Mouse (Mus musculus) lung, embryonic 14.5 days (tissue): ENCODE results near the gene Galnt10. TPM values are rescaled to one million over a fixed set of nuclear protein-coding genes. Genes with fewer than 3 reads are reported as not detected.

Experiments
- ATAC-seq: fragments of 200-750 bp; cut with Nextera tagmentation; 2 replicates; pipeline ENCODE4 v1.8.0; 2017; ENCODE audit warnings: mild to moderate bottlenecking, moderate TSS enrichment, moderate library complexity; ENCODE audit not compliant: insufficient read depth
- DNase-seq: peaks from one replicate; pipeline ENCODE4 v3.0.0-alpha.2; 2015
- H3K27ac ChIP-seq: fragments of 300-500 bp; sonication (generic); 2 replicates; pipeline ENCODE4 v1.5.1; 2014; ENCODE audit warnings: low read depth, mild to moderate bottlenecking, moderate library complexity
- H3K27me3 ChIP-seq: fragments of 300-500 bp; sonication (generic); 2 replicates; pipeline ENCODE4 v1.6.1; 2014; ENCODE audit warnings: low read length, control low read depth; ENCODE audit not compliant: insufficient read depth
- H3K36me3 ChIP-seq: fragments of 300-500 bp; sonication (generic); 2 replicates; pipeline ENCODE4 v1.6.1; 2014; ENCODE audit warnings: control low read depth; ENCODE audit not compliant: insufficient read depth
- H3K4me1 ChIP-seq: fragments of 300-500 bp; sonication (generic); 2 replicates; pipeline ENCODE4 v1.6.1; 2014; ENCODE audit warnings: antibody characterized with exemption, control low read depth; ENCODE audit not compliant: insufficient read depth
- H3K4me2 ChIP-seq: fragments of 300-500 bp; sonication (generic); 2 replicates; pipeline ENCODE4 v1.6.1; 2014; ENCODE audit warnings: mild to moderate bottlenecking
- H3K4me3 ChIP-seq: fragments of 300-500 bp; sonication (generic); 2 replicates; pipeline ENCODE4 v1.5.1; 2014; ENCODE audit warnings: low read depth, low read length
- H3K9ac ChIP-seq: fragments of 300-500 bp; sonication (generic); 2 replicates; pipeline ENCODE4 v1.6.1; 2014
- H3K9me3 ChIP-seq: fragments of 300-500 bp; sonication (generic); 2 replicates; pipeline ENCODE4 v1.6.1; 2016; ENCODE audit warnings: low read depth, low read length, control low read depth
- CTCF ChIP-seq: IDR thresholded peaks from 2 replicates; pipeline ENCODE4 v1.5.1; 2016; ENCODE audit warnings: antibody characterized with exemption, low read depth
- WGBS: fragments of 180-500 bp; shearing (Covaris S2); extraction: QIAGEN DNeasy Blood & Tissue Kit; methylation state at CpG from one replicate; pipeline ENCODE4 v1.1.7; 2014; 5-methylcytosine and 5-hydroxymethylcytosine counted together
- polyA plus RNA-seq: library from polyadenylated mRNA; unstranded; fragments of >200 nt; fragmentation: Nextera tagmentation; extraction: Ambion mirVana; gene quantifications from 2 replicates; pipeline ENCODE4 v1.2.1, GENCODE M21; 2014

Gene Galnt10
- polyA plus RNA-seq, 1 experiment from 2014 or later, result 11.9 TPM

- Histone ChIP-seq H3K4me2 (no peak overlapping the region), H3K27ac (no peak overlapping the region), H3K36me3 (no peaks in the 10 kb centered on the region), H3K4me1 (no peaks in the 10 kb centered on the region; the same call in 1 of the 2 replicates), H3K4me3 (no peak overlapping the region), H3K27me3 (no peaks in the 10 kb centered on the region), H3K9me3 (no peaks in the 10 kb centered on the region), H3K9ac (no peak overlapping the region)
- DNase-seq (no peak), ATAC-seq (no peak)
- no peak for TF ChIP-seq CTCF
- 75% methylated on average over 9 of the region's 9 CpGs for WGBS
Measured at GRCm38 (mm10) chr11:57657370-57658072, 12.3 kb downstream of the Galnt10 start.

GRCm38 (mm10) chr11:57658214-57658613 lies 13.0 kb downstream of the Galnt10 start:
- H3K9me3 ChIP-seq, result no peaks in the 10 kb centered on the region
- no peak overlapping the region for H3K27ac ChIP-seq
- no peaks in the 10 kb centered on the region for H3K27me3 ChIP-seq
- H3K4me1 ChIP-seq, result no peaks in the 10 kb centered on the region; the same call in 1 of the 2 replicates
- no peak for ATAC-seq
- no peaks in the 10 kb centered on the region for H3K36me3 ChIP-seq
- H3K4me2 ChIP-seq, result no peak overlapping the region
- TF ChIP-seq CTCF, result no peak
- no peak for DNase-seq
- no peak overlapping the region for H3K4me3 ChIP-seq
- H3K9ac ChIP-seq, result no peak overlapping the region
- WGBS, result 82% methylated on average over 3 of the region's 3 CpGs

GRCm38 (mm10) chr11:57658751-57659150 lies 13.5 kb downstream of the Galnt10 start:
- H3K9me3 ChIP-seq, result no peaks in the 10 kb centered on the region
- no peak for TF ChIP-seq CTCF
- ATAC-seq (no peak), DNase-seq (no peak)
- H3K36me3 ChIP-seq, result no peaks in the 10 kb centered on the region
- H3K27ac ChIP-seq, result no peak overlapping the region
- H3K27me3 ChIP-seq, result no peaks in the 10 kb centered on the region
- H3K4me1 ChIP-seq, result no peaks in the 10 kb centered on the region; the same call in 1 of the 2 replicates
- no peak overlapping the region for H3K4me3 ChIP-seq
- WGBS, result 85% methylated on average over 6 of the region's 6 CpGs
- H3K9ac ChIP-seq, result no peak overlapping the region
- no peak overlapping the region for H3K4me2 ChIP-seq

GRCm38 (mm10) chr11:57660156-57660555 lies 14.9 kb downstream of the Galnt10 start:
- TF ChIP-seq CTCF, result no peak
- Histone ChIP-seq H3K9me3 (no peaks in the 10 kb centered on the region), H3K4me1 (no peaks in the 10 kb centered on the region; the same call in 1 of the 2 replicates), H3K4me2 (no peak overlapping the region), H3K9ac (no peak overlapping the region), H3K27ac (no peak overlapping the region), H3K27me3 (no peaks in the 10 kb centered on the region), H3K36me3 (no peaks in the 10 kb centered on the region), H3K4me3 (no peak overlapping the region)
- ATAC-seq (no peak), DNase-seq (no peak)
- 84% methylated on average over 4 of the region's 4 CpGs for WGBS

- no peak overlapping the region for H3K27ac ChIP-seq
- H3K4me3 ChIP-seq, result no peak overlapping the region
- no peak overlapping the region for H3K4me2 ChIP-seq
- no peak for TF ChIP-seq CTCF
- DNase-seq (no peak), ATAC-seq (no peak)
- no peak overlapping the region for H3K9ac ChIP-seq
- no peaks in the 10 kb centered on the region for H3K27me3 ChIP-seq
- 43% methylated on average over 5 of the region's 5 CpGs for WGBS
- H3K9me3 ChIP-seq, result no peaks in the 10 kb centered on the region
- no peaks in the 10 kb centered on the region for H3K36me3 ChIP-seq
- H3K4me1 ChIP-seq, result no peaks in the 10 kb centered on the region; the same call in 1 of the 2 replicates
Measured at GRCm38 (mm10) chr11:57660814-57661213, 15.6 kb downstream of the Galnt10 start.

GRCm38 (mm10) chr11:57661492-57662229 lies 16.4 kb downstream of the Galnt10 start:
- no peak overlapping the region for H3K27ac ChIP-seq
- DNase-seq (no peak), ATAC-seq (no peak)
- 85% methylated on average over 19 of the region's 19 CpGs for WGBS
- no peak overlapping the region for H3K4me3 ChIP-seq
- H3K27me3 ChIP-seq, result no peaks in the 10 kb centered on the region
- no peaks in the 10 kb centered on the region for H3K36me3 ChIP-seq
- TF ChIP-seq CTCF, result no peak
- H3K9ac ChIP-seq, result no peak overlapping the region
- no peak overlapping the region for H3K4me2 ChIP-seq
- no peaks in the 10 kb centered on the region; the same call in 1 of the 2 replicates for H3K4me1 ChIP-seq
- H3K9me3 ChIP-seq, result no peaks in the 10 kb centered on the region

GRCm38 (mm10) chr11:57662231-57662630 lies 17.0 kb downstream of the Galnt10 start:
- H3K9ac ChIP-seq, result no peak overlapping the region
- DNase-seq, result no peak
- no peak overlapping the region for H3K27ac ChIP-seq
- no peaks in the 10 kb centered on the region; the same call in 1 of the 2 replicates for H3K4me1 ChIP-seq
- no peaks in the 10 kb centered on the region for H3K27me3 ChIP-seq
- H3K4me2 ChIP-seq, result no peak overlapping the region
- no peak for ATAC-seq
- H3K36me3 ChIP-seq, result no peaks in the 10 kb centered on the region
- WGBS, result 87% methylated on average over 4 of the region's 4 CpGs
- no peak for TF ChIP-seq CTCF
- H3K4me3 ChIP-seq, result no peak overlapping the region
- no peaks in the 10 kb centered on the region for H3K9me3 ChIP-seq
